Mouse (Mus musculus) MEL (cell line): ENCODE measurements around the gene Patz1.

Source experiments
- CTCF ChIP-seq, 3 experiments: IDR thresholded peaks in 2 of 3; conservative IDR thresholded peaks in 1 of 3; 2 replicates each; pipeline ENCODE4 v1.5.1; 2011 to 2012; ENCODE audit warnings: low read length in 3 of 3, low read depth in 2 of 3, mild to moderate bottlenecking in 2 of 3, improper control_type of control experiment in 1 of 3, inconsistent platforms in 1 of 3, mixed read lengths in 1 of 3, moderate library complexity in 1 of 3; ENCODE audit not compliant: control insufficient read depth in 1 of 3, insufficient read depth in 1 of 3, poor library complexity in 1 of 3, severe bottlenecking in 1 of 3
- MAZ ChIP-seq: IDR thresholded peaks from 2 replicates; pipeline ENCODE4 v1.6.1; 2012; ENCODE audit warnings: low read depth, mild to moderate bottlenecking, inconsistent platforms, low read length, improper control_type of control experiment
- POLR2A ChIP-seq, 2 experiments: IDR thresholded peaks; 2 replicates each; pipeline ENCODE4 v1.6.1; 2011 to 2012; ENCODE audit warnings: low read length in 2 of 2, mild to moderate bottlenecking in 2 of 2, control low read depth in 1 of 2, improper control_type of control experiment in 1 of 2, low read depth in 1 of 2, moderate library complexity in 1 of 2; ENCODE audit not compliant: control insufficient read depth in 1 of 2, insufficient read depth in 1 of 2, poor library complexity in 1 of 2
- SMC3 ChIP-seq: IDR thresholded peaks from 2 replicates; pipeline ENCODE4 v1.6.1; 2011; ENCODE audit warnings: low read depth, low read length, improper control_type of control experiment
- UBTF ChIP-seq: IDR thresholded peaks from 2 replicates; pipeline ENCODE4 v1.6.1; 2012; ENCODE audit warnings: low read depth, mild to moderate bottlenecking, inconsistent platforms, low read length, improper control_type of control experiment, moderate library complexity, borderline replicate concordance; ENCODE audit not compliant: insufficient read depth

GRCm38 (mm10) chr11:3298813-3299185 is 10.1 kb downstream of the Patz1 start:
- TF ChIP-seq UBTF: no peak
- no peak for TF ChIP-seq SMC3
- no peak for TF ChIP-seq MAZ
- no peak for TF ChIP-seq CTCF (IDR thresholded peaks at IDR 0.05 in 2 of 3, conservative IDR thresholded peaks at IDR 0.05 in 1 of 3; ENCODE audit: control insufficient read depth in 1 of 3, insufficient read depth in 1 of 3, low read depth in 2 of 3, low read length in 3 of 3, poor library complexity in 1 of 3, severe bottlenecking in 1 of 3)
- TF ChIP-seq POLR2A (IDR thresholded peaks at IDR 0.05; ENCODE audit: control insufficient read depth in 1 of 2, insufficient read depth in 1 of 2, low read depth in 1 of 2, low read length in 2 of 2, poor library complexity in 1 of 2): no peak
